Mouse (Mus musculus) midbrain, embryonic 14.5 days (tissue): Measurements from ENCODE around the gene Nans. TPM values are rescaled to one million over a fixed set of nuclear protein-coding genes. Genes with fewer than 3 reads are reported as not detected.

Experiments
- ATAC-seq: fragments of 200-750 bp; cut with Nextera tagmentation; 2 replicates; pipeline ENCODE4 v1.8.0; 2017; ENCODE audit warnings: moderate number of reproducible peaks, moderate library complexity; ENCODE audit not compliant: low FRiP score, low TSS enrichment
- DNase-seq: peaks from one replicate; pipeline ENCODE4 v3.0.0-alpha.2; 2015
- H3K27ac ChIP-seq: fragments of 300-500 bp; sonication (generic); replicated peaks from 2 replicates; pipeline ENCODE4 v1.5.1; 2014; ENCODE audit warnings: mild to moderate bottlenecking, low read depth, low read length, moderate library complexity
- H3K27me3 ChIP-seq: fragments of 300-500 bp; sonication (generic); 2 replicates; pipeline ENCODE4 v1.6.1; 2014; ENCODE audit warnings: low read length, control low read depth, mixed read lengths; ENCODE audit not compliant: control insufficient read depth, insufficient read depth
- H3K36me3 ChIP-seq: fragments of 300-500 bp; sonication (generic); 2 replicates; pipeline ENCODE4 v1.6.1; 2014; ENCODE audit warnings: low read length, control low read depth; ENCODE audit not compliant: control insufficient read depth, insufficient read depth
- H3K4me1 ChIP-seq: fragments of 300-500 bp; sonication (generic); 2 replicates; pipeline ENCODE4 v1.6.1; 2014; ENCODE audit warnings: mild to moderate bottlenecking, antibody characterized with exemption, low read length, control low read depth; ENCODE audit not compliant: control insufficient read depth, insufficient read depth
- H3K4me2 ChIP-seq: fragments of 300-500 bp; sonication (generic); 2 replicates; pipeline ENCODE4 v1.6.1; 2014; ENCODE audit warnings: mild to moderate bottlenecking, low read length, moderate library complexity
- H3K4me3 ChIP-seq: fragments of 300-500 bp; sonication (generic); replicated peaks from 2 replicates; pipeline ENCODE4 v1.5.1; 2014; ENCODE audit warnings: low read depth, low read length
- H3K9ac ChIP-seq: fragments of 300-500 bp; sonication (generic); replicated peaks from 2 replicates; pipeline ENCODE4 v1.6.1; 2014; ENCODE audit warnings: mild to moderate bottlenecking, low read length, moderate library complexity
- H3K9me3 ChIP-seq: fragments of 300-500 bp; sonication (generic); 2 replicates; pipeline ENCODE4 v1.6.1; 2016; ENCODE audit warnings: low read length, control low read depth, mixed read lengths; ENCODE audit not compliant: control insufficient read depth
- WGBS: fragments of 180-500 bp; shearing (Covaris S2); extraction: QIAGEN DNeasy Blood & Tissue Kit; methylation state at CpG from one replicate; pipeline ENCODE4 v1.1.7; 2014; 5-methylcytosine and 5-hydroxymethylcytosine counted together
- polyA plus RNA-seq: library from polyadenylated mRNA; unstranded; fragments of >200 nt; fragmentation: Nextera tagmentation; extraction: Ambion mirVana; gene quantifications from 2 replicates; pipeline ENCODE4 v1.2.1, GENCODE M21; 2014

The Nans gene
- polyA plus RNA-seq, 1 experiment from 2014 or later = 47.3 TPM

DNA sequence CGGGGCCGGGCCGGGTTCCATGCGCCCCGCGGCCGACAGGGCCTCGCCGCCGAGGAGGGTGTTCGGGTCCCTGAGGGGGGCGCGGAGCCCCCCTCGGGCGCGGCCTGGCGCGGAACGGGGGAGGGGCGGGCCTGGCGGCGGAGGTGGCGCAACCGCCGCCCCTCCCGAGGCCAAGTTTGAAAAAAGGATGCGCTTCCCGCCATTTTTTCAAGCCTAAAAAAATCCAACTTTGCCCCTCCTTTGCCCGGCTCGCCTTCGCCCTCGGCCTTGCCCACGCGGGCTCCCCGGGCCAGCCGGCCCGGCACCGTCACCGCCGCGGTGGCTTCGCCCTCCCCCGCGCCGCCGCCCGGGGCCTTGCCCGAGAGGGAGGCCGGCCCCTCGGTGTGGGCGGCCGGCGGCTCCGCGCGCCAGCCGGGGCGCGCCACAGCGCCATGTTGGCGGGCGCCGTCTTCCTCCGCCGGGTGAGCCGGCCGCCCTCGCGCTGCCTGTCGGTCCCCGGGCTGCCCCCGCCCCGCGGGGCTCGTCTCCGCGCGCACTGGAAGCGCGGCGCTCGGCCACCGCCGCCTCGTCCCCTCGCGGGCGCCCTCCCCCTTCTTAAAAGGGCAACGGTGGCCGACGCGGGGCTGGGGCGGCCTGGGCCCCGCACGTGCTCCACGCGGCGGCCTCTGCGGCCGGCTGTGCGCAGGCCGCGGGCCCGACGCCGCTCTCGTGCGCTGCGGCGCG lies 37.1 kb upstream of the Nans start:
- peaks cover 13% of the 10 kb centered on the region; the same call in 1 of the 2 replicates for H3K4me1 ChIP-seq
- H3K27ac ChIP-seq = peak overlapping the region; percentile 97
- DNase-seq (peak; percentile 91), ATAC-seq (peak; percentile 56; the same call in 1 of the 2 replicates)
- no peaks in the 10 kb centered on the region for H3K27me3 ChIP-seq
- no peaks in the 10 kb centered on the region for H3K9me3 ChIP-seq
- under 1% methylated on average over 109 of the region's 111 CpGs for WGBS
- H3K9ac ChIP-seq = peak overlapping the region; percentile 87
- H3K4me3 ChIP-seq = peak overlapping the region; percentile 78
- no peaks in the 10 kb centered on the region for H3K36me3 ChIP-seq
- peak overlapping the region; percentile 91 for H3K4me2 ChIP-seq

DNA sequence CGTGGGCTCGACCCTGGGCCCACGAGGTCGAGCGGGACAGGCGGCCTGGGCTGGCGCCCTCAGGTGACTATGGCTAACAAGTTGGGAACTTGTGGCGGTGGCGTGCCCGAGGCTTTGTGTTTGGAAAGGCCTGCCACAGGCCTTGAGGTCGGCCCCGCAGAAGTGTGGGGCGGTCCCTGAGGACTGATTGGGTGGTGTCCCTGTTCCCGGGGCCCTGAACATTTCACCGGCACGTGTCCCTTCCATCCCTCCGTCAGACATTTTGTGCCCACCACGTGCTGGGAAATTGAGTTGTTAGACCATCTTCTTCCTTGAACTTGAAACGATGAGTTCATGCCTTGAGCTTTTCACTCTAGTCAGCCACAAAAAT lies 36.6 kb upstream of the Nans start:
- WGBS = under 1% methylated on average over 19 of the region's 19 CpGs
- Histone ChIP-seq H3K9me3 (no peaks in the 10 kb centered on the region), H3K4me2 (peak overlapping the region; percentile 91), H3K4me3 (peak overlapping the region; percentile 78), H3K27me3 (no peaks in the 10 kb centered on the region), H3K4me1 (peaks cover 13% of the 10 kb centered on the region; the same call in 1 of the 2 replicates), H3K9ac (peak overlapping the region; percentile 87), H3K27ac (peak overlapping the region; percentile 97), H3K36me3 (no peaks in the 10 kb centered on the region)
- ATAC-seq (peak; percentile 18; the same call in 1 of the 2 replicates), DNase-seq (no peak)

DNA sequence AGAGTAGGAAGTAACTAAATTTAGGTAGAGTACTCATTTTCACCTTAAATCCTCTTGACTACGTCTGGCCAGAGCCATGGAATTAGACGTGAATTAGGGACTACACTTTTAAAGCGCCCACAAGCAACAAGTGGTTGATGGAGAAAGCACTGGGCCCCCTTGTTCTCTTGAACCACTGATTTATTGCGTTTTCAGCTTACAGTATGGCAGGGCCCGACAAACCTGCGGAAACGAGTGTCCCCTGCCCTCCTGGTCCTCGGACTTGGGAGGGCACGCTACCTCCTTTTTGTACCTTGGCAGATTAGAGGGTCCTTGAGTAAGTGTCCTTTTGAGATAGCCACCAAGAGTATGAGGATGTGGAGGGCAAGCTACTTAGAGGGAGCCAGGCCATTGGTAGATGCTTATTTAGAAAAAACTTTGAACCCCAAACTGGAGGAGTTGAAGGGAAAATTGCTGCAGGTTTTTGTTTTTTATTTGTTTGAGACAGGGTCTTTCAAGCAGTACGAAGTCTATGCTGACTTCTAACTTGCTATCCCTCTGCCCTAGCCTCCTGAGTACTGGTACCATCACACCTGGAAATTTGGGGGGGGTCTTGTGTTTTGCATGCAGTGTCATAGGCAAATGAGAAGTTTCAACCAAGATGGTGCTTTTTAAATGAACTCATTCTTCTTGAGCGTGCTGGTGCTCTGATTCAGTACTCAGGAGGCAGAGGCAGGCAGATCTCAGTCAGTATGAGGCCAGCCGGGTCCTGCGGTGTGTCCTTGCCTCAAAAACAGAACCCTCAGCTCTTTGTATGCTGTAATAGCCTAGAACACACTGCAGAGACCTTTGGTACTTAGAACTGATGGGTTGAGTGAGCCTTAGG lies 36.0 kb upstream of the Nans start:
- Histone ChIP-seq H3K9me3 (no peaks in the 10 kb centered on the region), H3K4me1 (peaks cover 13% of the 10 kb centered on the region; the same call in 1 of the 2 replicates), H3K27me3 (no peaks in the 10 kb centered on the region), H3K4me2 (peak overlapping the region; percentile 91), H3K4me3 (peak overlapping the region; percentile 78), H3K27ac (peak overlapping the region; percentile 97), H3K9ac (peak overlapping the region; percentile 87; the same call in 1 of the 2 replicates), H3K36me3 (no peaks in the 10 kb centered on the region)
- DNase-seq (no peak), ATAC-seq (no peak)
- WGBS = 41% methylated on average over 13 of the region's 13 CpGs

DNA sequence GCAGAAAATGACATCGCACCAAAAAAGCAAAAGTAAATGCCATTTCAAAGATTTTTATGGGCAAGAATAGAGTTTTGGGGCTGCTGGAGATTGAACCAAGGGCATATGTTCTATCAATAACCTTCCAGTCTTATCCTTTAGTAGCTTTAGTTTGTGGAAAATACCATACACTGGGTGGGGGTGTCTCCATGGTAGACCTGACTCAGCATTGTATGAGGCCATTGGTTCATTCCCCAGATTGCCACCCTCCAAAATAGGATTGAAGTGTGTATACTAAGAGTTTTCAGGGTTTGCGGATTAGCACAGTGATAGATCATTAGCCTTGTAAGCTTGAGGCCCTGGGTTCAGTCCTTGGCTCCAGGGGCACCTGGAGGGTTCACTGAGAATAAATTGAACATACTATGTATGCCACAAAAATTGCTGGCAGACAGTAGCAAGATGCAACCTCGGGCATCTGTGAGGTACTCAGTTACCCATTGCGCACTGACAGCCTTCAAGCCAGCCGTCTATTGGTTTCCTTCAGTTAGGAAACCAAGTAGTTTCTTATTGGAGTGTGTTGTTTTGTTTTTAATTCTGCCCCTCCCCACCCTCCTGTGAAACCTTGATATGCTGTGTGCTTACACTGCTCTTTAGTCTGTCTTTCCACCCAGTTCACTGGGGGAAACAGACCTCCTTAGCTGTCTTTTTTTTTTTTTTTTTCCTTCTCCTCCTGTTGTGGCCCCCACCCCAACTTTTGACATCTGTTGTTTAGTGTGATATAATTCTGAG lies 34.8 kb upstream of the Nans start:
- H3K27ac ChIP-seq = no peak overlapping the region
- H3K4me1 ChIP-seq = peaks cover 13% of the 10 kb centered on the region; the same call in 1 of the 2 replicates
- no peak overlapping the region for H3K4me3 ChIP-seq
- no peaks in the 10 kb centered on the region for H3K36me3 ChIP-seq
- no peak overlapping the region for H3K4me2 ChIP-seq
- H3K27me3 ChIP-seq = no peaks in the 10 kb centered on the region
- ATAC-seq = no peak
- no peak for DNase-seq
- H3K9ac ChIP-seq = no peak overlapping the region
- no peaks in the 10 kb centered on the region for H3K9me3 ChIP-seq
- WGBS = 85% methylated on average over 5 of the region's 5 CpGs

DNA sequence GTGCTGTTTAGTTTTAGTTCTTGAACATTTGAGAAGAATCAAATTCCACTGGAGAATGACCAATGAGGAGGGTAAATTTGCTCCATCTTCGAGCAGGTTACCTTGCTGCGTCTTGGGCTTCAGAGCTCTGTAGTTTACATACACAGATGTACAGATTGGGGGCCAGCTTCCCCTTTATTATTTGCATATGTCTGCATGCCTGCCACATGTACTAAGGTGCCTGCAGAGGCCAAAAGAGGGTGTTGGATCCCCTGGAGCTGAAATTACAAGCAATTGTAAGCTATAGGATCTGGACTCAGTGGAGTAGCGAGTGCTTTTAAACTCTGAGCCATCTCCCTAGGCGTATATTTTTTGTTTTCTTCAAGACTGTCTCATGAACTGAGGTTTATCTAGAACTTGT lies 32.3 kb upstream of the Nans start:
- H3K9me3 ChIP-seq = no peaks in the 10 kb centered on the region
- no peak overlapping the region for H3K4me2 ChIP-seq
- no peak overlapping the region for H3K27ac ChIP-seq
- no peak for DNase-seq
- no peak overlapping the region for H3K4me3 ChIP-seq
- ATAC-seq = no peak
- peaks cover 13% of the 10 kb centered on the region; the same call in 1 of the 2 replicates for H3K4me1 ChIP-seq
- H3K36me3 ChIP-seq = 0 out of 2 replicates have a peak, but pooled peaks cover 5% of the 10 kb centered on the region
- no peaks in the 10 kb centered on the region for H3K27me3 ChIP-seq
- no peak overlapping the region for H3K9ac ChIP-seq
- WGBS = 93% methylated on average over 4 of the region's 4 CpGs

DNA sequence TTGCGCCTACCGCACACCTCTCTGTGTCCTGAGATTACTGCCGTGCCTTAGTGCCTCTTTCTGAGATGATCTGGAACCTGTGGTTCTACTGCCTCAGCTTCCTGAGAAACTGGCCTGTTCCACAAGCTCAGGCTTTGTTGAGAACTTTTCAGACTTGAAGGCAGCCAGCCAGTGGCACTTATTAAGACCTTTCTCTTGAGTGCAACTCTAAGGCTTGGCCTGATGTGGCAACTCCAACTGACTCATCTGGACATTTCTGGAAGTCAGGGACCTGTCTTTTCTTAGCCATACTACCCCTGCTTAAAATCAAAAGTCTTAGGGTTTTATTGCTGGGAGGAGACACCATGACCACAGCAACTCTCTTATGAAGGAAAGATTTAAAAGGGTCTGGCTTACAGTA lies 31.9 kb upstream of the Nans start:
- ATAC-seq (no peak), DNase-seq (no peak)
- H3K9me3 ChIP-seq = no peaks in the 10 kb centered on the region
- no peak overlapping the region for H3K9ac ChIP-seq
- no peaks in the 10 kb centered on the region for H3K27me3 ChIP-seq
- H3K27ac ChIP-seq = no peak overlapping the region
- WGBS = 94% methylated on average over 3 of the region's 3 CpGs
- H3K4me1 ChIP-seq = peaks cover 13% of the 10 kb centered on the region; the same call in 1 of the 2 replicates
- no peak overlapping the region for H3K4me3 ChIP-seq
- H3K4me2 ChIP-seq = no peak overlapping the region
- H3K36me3 ChIP-seq = 0 out of 2 replicates have a peak, but pooled peaks cover 5% of the 10 kb centered on the region

DNA sequence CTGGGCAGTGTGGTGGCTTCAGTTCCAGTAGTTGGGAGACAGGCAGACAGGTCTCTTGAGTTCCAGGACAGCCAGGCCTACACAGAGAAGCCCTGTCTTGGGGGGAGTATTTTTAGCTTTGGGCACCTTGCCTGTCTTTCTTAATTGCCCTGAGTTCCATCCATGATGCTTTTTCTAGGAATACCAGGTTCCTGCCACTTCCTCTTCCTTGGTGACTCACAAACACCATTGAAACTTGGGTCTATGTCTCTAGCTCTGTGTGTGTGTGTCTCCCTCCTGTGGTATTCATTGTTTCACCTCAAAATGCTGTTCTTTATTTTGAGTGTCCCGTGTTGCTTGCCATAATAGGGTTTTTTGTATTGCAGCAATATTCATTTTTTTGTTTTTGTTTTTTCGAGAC lies 30.6 kb upstream of the Nans start:
- no peak overlapping the region for H3K9ac ChIP-seq
- H3K27me3 ChIP-seq = no peaks in the 10 kb centered on the region
- no peak overlapping the region for H3K4me3 ChIP-seq
- WGBS = 97% methylated on average over 2 of the region's 2 CpGs
- no peak for ATAC-seq
- DNase-seq = no peak
- no peak overlapping the region for H3K27ac ChIP-seq
- H3K36me3 ChIP-seq = 0 out of 2 replicates have a peak, but pooled peaks cover 5% of the 10 kb centered on the region
- H3K4me1 ChIP-seq = peaks cover 1% of the 10 kb centered on the region; the same call in 1 of the 2 replicates
- no peaks in the 10 kb centered on the region for H3K9me3 ChIP-seq
- H3K4me2 ChIP-seq = no peak overlapping the region

DNA sequence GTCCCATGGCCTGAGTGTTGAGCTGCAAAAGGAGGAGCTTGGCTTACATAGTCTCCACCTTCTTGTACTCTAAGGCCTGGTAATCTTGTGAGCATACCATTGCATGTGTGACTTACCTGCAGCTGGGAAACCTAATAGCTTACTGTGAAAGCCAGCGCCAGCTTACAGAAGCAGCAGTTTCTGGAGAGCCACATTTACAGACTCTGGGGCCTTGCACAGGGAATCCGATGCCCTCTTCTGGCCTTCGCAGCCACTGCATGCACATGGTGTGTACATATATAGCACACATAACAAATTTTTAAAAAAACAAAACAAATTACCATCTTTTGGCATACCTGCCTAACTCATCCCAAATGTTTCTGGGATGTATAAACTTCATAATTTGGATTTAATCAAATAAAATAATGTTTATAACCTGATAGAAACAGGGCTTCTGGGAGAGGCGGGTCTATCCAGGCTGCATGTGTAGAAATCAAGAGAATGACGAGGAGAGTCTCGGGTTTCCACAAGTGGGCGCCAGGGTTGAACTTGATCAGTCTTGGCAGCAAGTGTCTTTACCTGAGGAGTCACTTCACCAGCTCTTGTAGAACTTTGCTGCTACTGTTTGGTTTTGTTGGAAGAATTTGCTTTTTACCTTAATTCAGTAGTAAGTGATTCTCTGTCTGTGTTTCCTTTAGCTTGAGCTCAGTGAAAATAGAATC lies 25.8 kb upstream of the Nans start:
- DNase-seq (peak; percentile 50), ATAC-seq (no peak)
- Histone ChIP-seq H3K27me3 (no peaks in the 10 kb centered on the region), H3K9ac (no peak overlapping the region), H3K4me1 (no peaks in the 10 kb centered on the region), H3K27ac (no peak overlapping the region), H3K4me2 (no peak overlapping the region), H3K9me3 (no peaks in the 10 kb centered on the region), H3K4me3 (no peak overlapping the region), H3K36me3 (peaks cover 43% of the 10 kb centered on the region)
- WGBS = 85% methylated on average over 7 of the region's 7 CpGs
